Mouse (Mus musculus) limb, embryonic 11.5 days (tissue): ENCODE measurements at regions not wholly inside any gene's neighbourhood (a gene's known extent, or its start where the extent isn't known, plus 50 kb on each side); places are given as distances from the start of the nearest gene placed in this dataset.

ENCODE experiments used
- ATAC-seq: fragments of 200-750 bp; cut with Nextera tagmentation; 2 replicates; pipeline ENCODE4 v1.8.0; 2017; ENCODE audit warnings: low read depth; ENCODE audit not compliant: insufficient number of reproducible peaks, low FRiP score, low TSS enrichment
- DNase-seq: peaks from one replicate; pipeline ENCODE4 v3.0.0-alpha.2; 2015; ENCODE audit warnings: low spot score
- H3K27ac ChIP-seq: fragments of 300-500 bp; sonication (generic); replicated peaks from 2 replicates; pipeline ENCODE4 v1.5.1; 2014; ENCODE audit warnings: low read depth, mild to moderate bottlenecking, low read length
- H3K27me3 ChIP-seq: fragments of 300-500 bp; sonication (generic); 2 replicates; pipeline ENCODE4 v1.6.1; 2014; ENCODE audit warnings: mild to moderate bottlenecking, low read length, mixed read lengths; ENCODE audit not compliant: control insufficient read depth, insufficient read depth
- H3K36me3 ChIP-seq: fragments of 300-500 bp; sonication (generic); 2 replicates; pipeline ENCODE4 v1.6.1; 2014; ENCODE audit warnings: mild to moderate bottlenecking, low read length, moderate library complexity, mixed read lengths; ENCODE audit not compliant: control insufficient read depth, insufficient read depth
- H3K4me1 ChIP-seq: fragments of 300-500 bp; sonication (generic); 2 replicates; pipeline ENCODE4 v1.6.1; 2014; ENCODE audit warnings: low read length, mixed read lengths; ENCODE audit not compliant: control insufficient read depth, insufficient read depth
- H3K4me2 ChIP-seq: fragments of 300-500 bp; sonication (generic); 2 replicates; pipeline ENCODE4 v1.6.1; 2014; ENCODE audit warnings: low read depth, mild to moderate bottlenecking, moderate library complexity; ENCODE audit not compliant: severe bottlenecking
- H3K4me3 ChIP-seq: fragments of 300-500 bp; sonication (generic); 2 replicates; pipeline ENCODE4 v1.5.1; 2014; ENCODE audit warnings: low read depth, low read length
- H3K9ac ChIP-seq: fragments of 300-500 bp; sonication (generic); 2 replicates; pipeline ENCODE4 v1.6.1; 2014; ENCODE audit warnings: mild to moderate bottlenecking, low read length
- H3K9me3 ChIP-seq: fragments of 300-500 bp; sonication (generic); 2 replicates; pipeline ENCODE4 v1.6.1; 2016; ENCODE audit warnings: low read length; ENCODE audit not compliant: control insufficient read depth
- WGBS: fragments of 180-500 bp; shearing (Covaris S2); extraction: QIAGEN DNeasy Blood & Tissue Kit; methylation state at CpG from one replicate; pipeline ENCODE4 v1.1.7; 2014; 5-methylcytosine and 5-hydroxymethylcytosine counted together

DNA sequence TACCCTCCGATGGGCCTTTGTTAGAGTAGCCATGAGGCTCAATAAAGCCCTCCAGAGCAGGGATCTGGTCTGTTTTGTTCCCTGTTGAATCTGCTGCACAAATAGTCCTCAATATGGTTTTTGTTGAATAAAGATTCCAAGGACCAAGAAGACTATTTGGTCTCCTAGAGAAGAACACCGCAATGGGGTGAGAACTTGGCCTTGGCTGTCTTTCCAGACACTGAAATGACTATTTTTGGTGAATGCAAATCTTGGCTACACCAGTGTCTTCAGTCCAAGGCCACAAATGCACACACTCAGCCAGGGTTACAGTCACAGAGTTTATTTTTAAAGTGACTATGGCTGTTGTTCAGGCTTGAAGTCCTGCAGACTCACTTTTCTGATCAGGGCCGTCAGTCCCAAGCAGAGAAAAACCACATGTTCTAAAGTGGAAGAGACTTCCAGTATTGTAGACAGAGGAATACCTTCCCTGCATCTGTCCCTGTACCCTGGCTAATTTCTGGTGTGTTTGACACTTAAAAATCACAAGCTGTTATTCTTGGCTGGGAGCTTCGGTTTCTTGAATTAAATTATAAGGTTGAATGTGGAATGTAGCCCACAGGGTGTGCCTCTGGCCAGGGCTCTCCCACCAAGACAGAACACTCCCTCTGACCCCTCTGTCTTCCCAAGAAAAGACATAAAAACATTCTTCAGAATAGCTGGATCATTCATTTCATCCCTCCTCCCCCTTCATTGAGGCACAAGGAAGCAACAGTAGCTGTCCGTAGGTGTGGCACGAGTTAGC lies 604.0 kb downstream of the Zfp706 start:
- Histone ChIP-seq H3K27ac (no peak overlapping the region), H3K4me3 (no peak overlapping the region), H3K36me3 (no peaks in the 10 kb centered on the region), H3K27me3 (no peaks in the 10 kb centered on the region), H3K9me3 (no peaks in the 10 kb centered on the region), H3K9ac (no peak overlapping the region), H3K4me1 (no peaks in the 10 kb centered on the region), H3K4me2 (no peak overlapping the region)
- no peak for ATAC-seq
- WGBS: 86% methylated on average over 6 of the region's 6 CpGs
- no peak for DNase-seq

DNA sequence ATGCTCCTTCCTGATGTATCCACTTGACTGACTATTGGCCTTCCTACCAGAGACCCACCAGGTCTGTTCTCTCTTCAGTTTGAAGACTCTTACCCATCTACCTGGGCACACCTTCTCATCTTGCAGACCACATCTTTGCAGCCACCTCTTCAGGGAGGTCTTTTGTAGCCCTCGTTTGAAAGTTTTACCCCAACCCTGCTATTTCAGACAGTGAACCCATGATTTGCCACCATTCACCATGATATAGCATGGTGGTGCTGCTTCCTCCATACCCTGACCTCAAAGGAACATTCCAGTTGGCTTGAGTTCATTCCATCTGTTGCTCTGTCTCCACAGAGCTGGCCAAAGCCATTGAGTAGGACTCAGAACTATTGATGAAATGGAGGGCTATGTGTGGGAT lies 605.5 kb downstream of the Zfp706 start:
- no peaks in the 10 kb centered on the region for H3K27me3 ChIP-seq
- WGBS: 83% methylated on average over 1 of the region's 1 CpGs
- H3K4me1 ChIP-seq: no peaks in the 10 kb centered on the region
- no peaks in the 10 kb centered on the region for H3K9me3 ChIP-seq
- DNase-seq: no peak
- no peaks in the 10 kb centered on the region for H3K36me3 ChIP-seq
- H3K4me2 ChIP-seq: no peak overlapping the region
- no peak overlapping the region for H3K9ac ChIP-seq
- H3K4me3 ChIP-seq: no peak overlapping the region
- ATAC-seq: no peak
- no peak overlapping the region for H3K27ac ChIP-seq

DNA sequence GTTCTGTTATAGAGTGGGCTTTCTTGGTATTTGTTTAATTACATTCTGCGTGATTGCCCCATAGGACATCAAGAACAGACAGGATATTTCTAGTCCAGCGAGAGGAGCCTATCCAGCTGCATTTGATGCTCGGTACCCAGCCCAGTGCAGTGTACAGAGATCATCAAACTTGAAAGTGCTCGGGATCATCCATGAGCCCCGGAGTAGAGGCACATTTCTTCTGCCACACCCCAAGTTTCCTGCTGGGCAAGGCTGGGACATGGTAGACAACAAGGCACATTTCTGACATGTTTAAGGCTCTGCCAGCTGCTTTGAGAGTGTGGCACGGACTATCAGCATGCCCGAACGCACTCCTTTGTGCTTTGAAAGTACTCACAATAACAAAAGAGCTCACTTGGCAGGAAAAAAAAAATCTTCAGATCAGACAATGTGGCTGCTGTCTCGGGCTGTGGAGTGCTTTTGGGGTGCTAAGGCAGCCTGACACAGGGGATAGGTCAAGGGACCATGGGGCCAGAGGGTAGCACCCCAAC lies 607.2 kb downstream of the Zfp706 start:
- Histone ChIP-seq H3K9ac (no peak overlapping the region), H3K36me3 (no peaks in the 10 kb centered on the region), H3K4me1 (no peaks in the 10 kb centered on the region), H3K27me3 (no peaks in the 10 kb centered on the region), H3K4me2 (no peak overlapping the region), H3K27ac (no peak overlapping the region), H3K4me3 (no peak overlapping the region), H3K9me3 (no peaks in the 10 kb centered on the region)
- WGBS: 82% methylated on average over 9 of the region's 9 CpGs
- ATAC-seq: no peak
- DNase-seq: no peak

DNA sequence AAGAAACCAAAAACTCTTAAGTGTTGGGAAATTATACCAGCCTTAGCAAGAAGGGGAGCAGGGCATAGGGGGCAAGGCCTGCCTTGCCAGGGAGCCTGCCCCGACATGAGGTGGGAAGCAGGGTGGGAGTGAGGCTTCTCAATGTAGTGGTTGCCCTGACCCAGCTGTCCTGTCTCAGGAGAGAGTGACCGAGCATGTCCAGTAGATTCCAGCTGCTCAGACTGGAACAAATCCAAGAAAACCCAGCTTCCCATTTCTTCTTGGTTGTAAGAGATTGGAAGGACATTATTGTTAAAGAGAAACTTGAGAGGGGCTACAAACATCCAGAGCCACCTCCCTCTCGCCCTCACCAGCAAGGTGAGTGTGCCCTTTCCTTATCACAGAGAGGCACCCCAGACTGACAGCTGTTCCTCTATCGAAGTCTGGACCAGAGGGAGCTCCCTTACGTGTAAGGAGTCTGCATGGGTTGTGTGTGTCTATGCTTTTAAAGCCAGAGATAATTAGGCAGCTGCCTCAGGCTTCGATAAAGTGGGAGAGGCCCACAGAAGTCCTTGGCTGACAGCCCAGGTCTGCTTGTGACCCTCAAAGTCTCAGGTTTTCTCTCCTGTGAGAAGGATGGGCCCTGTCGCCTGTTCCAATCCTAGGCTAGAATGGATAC lies 608.1 kb downstream of the Zfp706 start:
- 81% methylated on average over 7 of the region's 7 CpGs for WGBS
- Histone ChIP-seq H3K4me2 (no peak overlapping the region), H3K4me1 (no peaks in the 10 kb centered on the region), H3K9me3 (no peaks in the 10 kb centered on the region), H3K9ac (no peak overlapping the region), H3K4me3 (no peak overlapping the region), H3K27ac (no peak overlapping the region), H3K27me3 (no peaks in the 10 kb centered on the region), H3K36me3 (no peaks in the 10 kb centered on the region)
- no peak for DNase-seq
- ATAC-seq: no peak

DNA sequence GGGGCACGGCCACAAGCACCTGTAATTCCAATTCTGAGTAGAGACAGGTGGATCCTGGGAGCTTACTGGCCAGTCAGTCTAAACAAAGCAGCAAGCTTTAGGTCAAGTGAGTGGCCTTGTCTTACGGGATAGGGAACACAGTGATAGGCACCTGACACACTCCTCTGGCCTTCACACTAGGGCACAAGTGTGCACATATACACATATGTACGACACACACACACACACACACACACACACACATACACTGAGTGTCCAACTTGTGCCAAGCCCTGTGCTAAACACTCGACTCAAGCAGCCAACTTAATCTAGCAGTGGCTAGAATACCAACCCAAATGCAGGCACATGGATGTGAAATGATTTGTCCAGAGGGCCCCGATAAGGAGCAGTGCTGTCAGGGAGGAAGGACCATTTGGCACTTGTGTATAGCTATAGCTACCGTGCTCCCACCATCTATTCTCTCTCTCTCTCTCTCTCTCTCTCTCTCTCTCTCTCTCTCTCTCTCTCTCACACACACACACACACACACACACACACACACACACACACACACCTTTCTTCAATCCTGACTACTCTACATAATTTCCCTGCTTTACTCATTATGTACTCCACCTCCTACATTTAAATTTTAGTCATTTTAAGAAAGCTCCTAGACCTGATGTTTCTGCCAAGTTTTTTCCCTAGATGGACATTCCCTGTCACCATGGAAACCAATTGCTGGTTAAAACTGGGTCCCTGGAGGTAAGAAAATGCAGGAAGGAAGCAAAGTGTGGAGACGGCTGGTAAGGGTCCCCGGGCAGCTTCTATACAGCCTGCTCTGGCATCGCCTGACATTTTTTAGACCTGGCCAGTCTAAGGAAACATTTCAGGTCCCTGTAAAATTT lies 609.2 kb downstream of the Zfp706 start:
- H3K9me3 ChIP-seq: no peaks in the 10 kb centered on the region
- no peak overlapping the region for H3K4me3 ChIP-seq
- no peak overlapping the region for H3K4me2 ChIP-seq
- no peaks in the 10 kb centered on the region for H3K27me3 ChIP-seq
- WGBS: 75% methylated on average over 9 of the region's 9 CpGs
- no peak for ATAC-seq
- no peak overlapping the region for H3K27ac ChIP-seq
- H3K9ac ChIP-seq: no peak overlapping the region
- no peak for DNase-seq
- no peaks in the 10 kb centered on the region for H3K4me1 ChIP-seq
- H3K36me3 ChIP-seq: no peaks in the 10 kb centered on the region

DNA sequence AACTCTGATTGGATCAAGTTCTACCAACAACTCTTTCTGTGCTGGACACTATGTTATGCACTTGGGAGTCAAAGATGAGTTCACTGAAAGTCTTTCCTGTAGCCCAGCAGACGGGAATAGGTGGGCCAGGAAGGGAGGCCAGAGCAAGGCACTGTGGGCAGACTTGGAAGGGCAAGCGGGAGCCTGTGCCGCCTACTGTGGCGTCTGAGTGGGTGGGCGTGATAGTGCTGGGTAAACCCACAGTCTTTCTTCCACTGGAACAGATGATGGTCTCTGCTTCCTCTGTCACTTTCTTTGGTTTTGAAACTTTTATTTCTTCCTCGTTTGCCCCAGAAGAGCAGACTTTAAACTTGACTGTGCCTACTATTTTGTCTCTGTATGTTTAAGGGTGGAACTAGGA lies 610.8 kb downstream of the Zfp706 start:
- 91% methylated on average over 6 of the region's 6 CpGs for WGBS
- Histone ChIP-seq H3K4me1 (no peaks in the 10 kb centered on the region), H3K27me3 (no peaks in the 10 kb centered on the region), H3K9me3 (no peaks in the 10 kb centered on the region), H3K36me3 (no peaks in the 10 kb centered on the region), H3K4me2 (no peak overlapping the region), H3K27ac (no peak overlapping the region), H3K9ac (no peak overlapping the region), H3K4me3 (no peak overlapping the region)
- ATAC-seq: no peak
- DNase-seq: no peak

DNA sequence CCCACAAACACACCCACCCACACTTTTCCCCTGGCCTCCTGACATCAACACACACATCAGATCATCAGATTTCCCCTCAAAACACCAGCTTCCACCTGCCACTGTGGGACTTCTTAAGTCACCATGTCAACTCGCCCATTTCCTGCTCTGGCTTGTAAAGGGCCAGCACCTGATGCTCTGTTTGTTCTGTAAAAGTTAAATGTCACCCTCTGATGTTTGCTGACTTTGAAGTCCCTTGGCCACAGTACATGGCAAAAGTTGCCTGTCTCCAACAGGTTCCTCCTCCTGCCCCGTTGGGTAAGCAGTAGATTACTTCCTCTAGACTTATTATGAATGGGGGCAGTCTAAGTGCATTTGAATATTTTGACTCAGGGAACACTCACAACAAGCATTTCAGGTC lies 611.3 kb downstream of the Zfp706 start:
- H3K9ac ChIP-seq: no peak overlapping the region
- DNase-seq (no peak), ATAC-seq (no peak)
- no peak overlapping the region for H3K27ac ChIP-seq
- no peak overlapping the region for H3K4me2 ChIP-seq
- H3K4me1 ChIP-seq: no peaks in the 10 kb centered on the region
- 62% methylated on average over 2 of the region's 2 CpGs for WGBS
- H3K27me3 ChIP-seq: no peaks in the 10 kb centered on the region
- H3K36me3 ChIP-seq: no peaks in the 10 kb centered on the region
- H3K4me3 ChIP-seq: no peak overlapping the region
- no peaks in the 10 kb centered on the region for H3K9me3 ChIP-seq

DNA sequence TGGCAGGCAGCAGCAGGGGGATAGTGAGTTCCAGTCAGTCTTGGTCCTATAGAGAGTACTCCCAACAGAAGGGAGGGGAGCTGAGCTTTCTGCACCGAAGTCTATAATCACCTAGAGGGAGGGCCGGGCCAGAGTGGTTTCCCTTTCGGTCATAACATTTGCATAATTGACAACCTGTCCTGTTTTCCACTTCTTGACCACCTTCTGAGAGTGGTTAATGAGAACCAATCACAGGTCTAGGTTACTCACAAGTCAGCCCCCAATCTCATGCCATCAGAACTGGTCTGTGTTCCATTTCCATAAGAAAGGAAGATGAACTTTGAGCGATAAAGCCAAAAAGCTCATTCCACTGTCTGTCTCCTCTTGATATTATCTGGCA lies 611.9 kb downstream of the Zfp706 start:
- H3K9ac ChIP-seq: no peak overlapping the region
- no peaks in the 10 kb centered on the region for H3K36me3 ChIP-seq
- H3K9me3 ChIP-seq: no peaks in the 10 kb centered on the region
- H3K4me1 ChIP-seq: no peaks in the 10 kb centered on the region
- no peak overlapping the region for H3K4me2 ChIP-seq
- no peak overlapping the region for H3K4me3 ChIP-seq
- ATAC-seq (no peak), DNase-seq (no peak)
- WGBS: 59% methylated on average over 4 of the region's 4 CpGs
- H3K27ac ChIP-seq: no peak overlapping the region
- H3K27me3 ChIP-seq: no peaks in the 10 kb centered on the region
